Mouse (Mus musculus) myocyte (in vitro differentiated cells): Measurements from ENCODE around the gene Rrh. TPM values are rescaled to one million over a fixed set of nuclear protein-coding genes. Genes with fewer than 3 reads are reported as not detected.
A peak's percentile ranks its signal among the peaks of the same experiment; 100 is the strongest.

ENCODE experiments used
- H3K27me3 ChIP-seq: one replicate; pipeline ENCODE4 v1.6.1; 2011; ENCODE audit not compliant: control insufficient read depth, insufficient read depth, insufficient read length
- H3K36me3 ChIP-seq: one replicate; pipeline ENCODE4 v1.6.1; 2011; ENCODE audit not compliant: control insufficient read depth, insufficient read depth
- H3K4me2 ChIP-seq: one replicate; pipeline ENCODE4 v1.6.1; 2011; ENCODE audit warnings: low read depth, control low read depth
- H3K4me3 ChIP-seq: one replicate; pipeline ENCODE4 v1.5.1; 2011; ENCODE audit warnings: mild to moderate bottlenecking, control low read depth, moderate library complexity
- H3K79me2 ChIP-seq: one replicate; pipeline ENCODE4 v1.6.1; 2011; ENCODE audit not compliant: control insufficient read depth, insufficient read depth
- H3ac ChIP-seq: one replicate; pipeline ENCODE4 v1.6.1; 2011; ENCODE audit not compliant: control insufficient read depth, insufficient read length
- CEBPB ChIP-seq: IDR thresholded peaks from 2 replicates; pipeline ENCODE4 v1.6.1; 2011; ENCODE audit warnings: mild to moderate bottlenecking, moderate library complexity; ENCODE audit not compliant: poor library complexity, insufficient read depth, severe bottlenecking
- E2F4 ChIP-seq: IDR thresholded peaks from one replicate; pipeline ENCODE4 v1.6.1; 2011; ENCODE audit warnings: mild to moderate bottlenecking, control low read depth, moderate library complexity; ENCODE audit not compliant: insufficient read depth
- MAX ChIP-seq: IDR thresholded peaks from one replicate; pipeline ENCODE4 v1.6.1; 2011; ENCODE audit warnings: low read depth, mild to moderate bottlenecking, control low read depth
- MYOD1 ChIP-seq, 3 experiments: IDR thresholded peaks; one replicate each; pipeline ENCODE4 v1.6.1; 2011; ENCODE audit warnings: control low read depth in 2 of 3, low read depth in 2 of 3, mild to moderate bottlenecking in 2 of 3, moderate library complexity in 1 of 3; ENCODE audit not compliant: insufficient read length in 2 of 3, control insufficient read depth in 1 of 3
- MYOG ChIP-seq, 3 experiments: IDR thresholded peaks; one replicate each; pipeline ENCODE4 v1.6.1; 2011; ENCODE audit warnings: control low read depth in 2 of 3, low read depth in 2 of 3, mild to moderate bottlenecking in 2 of 3; ENCODE audit not compliant: insufficient read length in 2 of 3, control insufficient read depth in 1 of 3, insufficient read depth in 1 of 3
- POLR2A ChIP-seq: IDR thresholded peaks from one replicate; pipeline ENCODE4 v1.6.1; 2011; ENCODE audit warnings: low read depth, mild to moderate bottlenecking, control low read depth, moderate library complexity; ENCODE audit not compliant: insufficient read length
- POLR2AphosphoS2 ChIP-seq: IDR thresholded peaks from one replicate; pipeline ENCODE4 v1.6.1; 2011; ENCODE audit warnings: low read depth, control low read depth; ENCODE audit not compliant: insufficient read length
- REST ChIP-seq: IDR thresholded peaks from one replicate; pipeline ENCODE4 v1.6.1; 2011; ENCODE audit warnings: mild to moderate bottlenecking, control low read depth, moderate library complexity; ENCODE audit not compliant: insufficient read depth, insufficient read length
- SRF ChIP-seq: IDR thresholded peaks from one replicate; pipeline ENCODE4 v1.6.1; 2011; ENCODE audit warnings: low read depth; ENCODE audit not compliant: control insufficient read depth, insufficient read length
- TCF12 ChIP-seq: IDR thresholded peaks from one replicate; pipeline ENCODE4 v1.6.1; 2011; ENCODE audit warnings: mild to moderate bottlenecking, control low read depth; ENCODE audit not compliant: poor library complexity, insufficient read depth, severe bottlenecking
- TCF3 ChIP-seq: IDR thresholded peaks from one replicate; pipeline ENCODE4 v1.6.1; 2011; ENCODE audit warnings: low read depth, control low read depth; ENCODE audit not compliant: insufficient read length
- USF1 ChIP-seq: IDR thresholded peaks from one replicate; pipeline ENCODE4 v1.6.1; 2011; ENCODE audit warnings: low read depth, mild to moderate bottlenecking, control low read depth, moderate library complexity
- polyA plus RNA-seq: library from polyadenylated mRNA; unstranded; fragments of >200 nt; fragmentation: generic; extraction: Trizol; gene quantifications from one replicate; pipeline ENCODE4 v1.2.1, GENCODE M21; 2012; ENCODE audit warnings: missing spikeins

Rrh gene
- polyA plus RNA-seq, 1 experiment: not detected

- H3K79me2 ChIP-seq: no peaks in the 10 kb centered on the region
- H3K4me2 ChIP-seq: no peak overlapping the region
- H3K27me3 ChIP-seq: peaks cover 31% of the 10 kb centered on the region
- no peak for TF ChIP-seq SRF
- no peak for TF ChIP-seq POLR2A
- TF ChIP-seq E2F4: no peak
- no peak for TF ChIP-seq TCF12
- TF ChIP-seq USF1: no peak
- TF ChIP-seq TCF3: no peak
- TF ChIP-seq MYOG (IDR thresholded peaks at IDR 0.05; ENCODE audit: control insufficient read depth in 1 of 3, insufficient read depth in 1 of 3, insufficient read length in 2 of 3, low read depth in 2 of 3): no peak
- TF ChIP-seq REST: no peak
- TF ChIP-seq MAX: no peak
- H3K4me3 ChIP-seq: no peak overlapping the region
- H3K36me3 ChIP-seq: no peaks in the 10 kb centered on the region
- no peak overlapping the region for H3ac ChIP-seq
Observed at GRCm38 (mm10) chr3:129845868-129846267, 23.5 kb upstream of the Rrh start.

GRCm38 (mm10) chr3:129838017-129838416, 15.6 kb upstream of the Rrh start:
- Histone ChIP-seq H3K4me2 (no peak overlapping the region), H3K27me3 (peaks cover 4% of the 10 kb centered on the region)
- TF ChIP-seq TCF12 (no peak), CEBPB (no peak), MYOG (IDR thresholded peaks at IDR 0.05; ENCODE audit: control insufficient read depth in 1 of 3, insufficient read depth in 1 of 3, insufficient read length in 2 of 3, low read depth in 2 of 3) (no peak), MAX (no peak), POLR2A (no peak), SRF (no peak), USF1 (no peak), TCF3 (no peak), REST (no peak), POLR2AphosphoS2 (no peak), MYOD1 (IDR thresholded peaks at IDR 0.05; ENCODE audit: control insufficient read depth in 1 of 3, insufficient read length in 2 of 3, low read depth in 2 of 3) (no peak), E2F4 (no peak)

GRCm38 (mm10) chr3:129836965-129837364, 14.6 kb upstream of the Rrh start:
- peaks cover 4% of the 10 kb centered on the region for H3K27me3 ChIP-seq
- no peak for TF ChIP-seq CEBPB
- TF ChIP-seq MYOG (IDR thresholded peaks at IDR 0.05; ENCODE audit: control insufficient read depth in 1 of 3, insufficient read depth in 1 of 3, insufficient read length in 2 of 3, low read depth in 2 of 3): no peak
- TF ChIP-seq TCF12: no peak
- H3K4me3 ChIP-seq: no peak overlapping the region
- H3K36me3 ChIP-seq: no peaks in the 10 kb centered on the region
- H3K4me2 ChIP-seq: no peak overlapping the region
- no peaks in the 10 kb centered on the region for H3K79me2 ChIP-seq
- H3ac ChIP-seq: no peak overlapping the region

More at GRCm38 (mm10) chr3:129838017-129838416, 15.6 kb upstream of the Rrh start:
- no peaks in the 10 kb centered on the region for H3K36me3 ChIP-seq
- no peak overlapping the region for H3K4me3 ChIP-seq
- no peak overlapping the region for H3ac ChIP-seq
- H3K79me2 ChIP-seq: no peaks in the 10 kb centered on the region

GRCm38 (mm10) chr3:129836051-129836697, 13.8 kb upstream of the Rrh start:
- TF ChIP-seq E2F4: no peak
- no peak for TF ChIP-seq MYOG (IDR thresholded peaks at IDR 0.05; ENCODE audit: control insufficient read depth in 1 of 3, insufficient read depth in 1 of 3, insufficient read length in 2 of 3, low read depth in 2 of 3)
- no peak for TF ChIP-seq MAX
- no peak for TF ChIP-seq USF1
- TF ChIP-seq SRF: no peak
- no peak for TF ChIP-seq POLR2A
- no peak for TF ChIP-seq POLR2AphosphoS2
- no peak for TF ChIP-seq REST
- no peak for TF ChIP-seq TCF12
- no peak for TF ChIP-seq MYOD1 (IDR thresholded peaks at IDR 0.05; ENCODE audit: control insufficient read depth in 1 of 3, insufficient read length in 2 of 3, low read depth in 2 of 3)
- TF ChIP-seq CEBPB: no peak
- no peak for TF ChIP-seq TCF3
- Histone ChIP-seq H3K79me2 (no peaks in the 10 kb centered on the region), H3K36me3 (no peaks in the 10 kb centered on the region), H3K4me2 (no peak overlapping the region), H3K4me3 (no peak overlapping the region), H3K27me3 (no peaks in the 10 kb centered on the region), H3ac (no peak overlapping the region)

- Histone ChIP-seq H3K36me3 (no peaks in the 10 kb centered on the region), H3ac (no peak within 1 kb of the TSS), H3K27me3 (no peaks in the 10 kb centered on the region), H3K4me3 (no peak within 1 kb of the TSS), H3K4me2 (peak within 1 kb of the TSS; percentile 8), H3K79me2 (peaks cover 4% of the 10 kb centered on the region)
- TF ChIP-seq POLR2AphosphoS2 (no peak), CEBPB (no peak)
Observed at GRCm38 (mm10) chr3:129835388-129835934, 13.1 kb upstream of the Rrh start, which contains the start of gene Cfi. Gene Cfi, plus strand, starts transcription at chr3:129835884.
